Mouse (Mus musculus) E14TG2a.4 (cell line): ENCODE results near the gene B3gnt7.

ENCODE experiments used
- H3K27me3 ChIP-seq: 2 replicates; pipeline ENCODE4 v1.6.1; 2014; ENCODE audit warnings: low read length, control low read depth; ENCODE audit not compliant: insufficient read depth
- H3K36me3 ChIP-seq: 2 replicates; pipeline ENCODE4 v1.6.1; 2014; ENCODE audit warnings: low read length, control low read depth; ENCODE audit not compliant: insufficient read depth
- H3K4me1 ChIP-seq: replicated peaks from 2 replicates; pipeline ENCODE4 v1.6.1; 2014; ENCODE audit warnings: low read depth, low read length, control low read depth
- H3K4me3 ChIP-seq: replicated peaks from 2 replicates; pipeline ENCODE4 v1.5.1; 2014; ENCODE audit warnings: mild to moderate bottlenecking, low read length
- H3K9me3 ChIP-seq: 2 replicates; pipeline ENCODE4 v1.6.1; 2014; ENCODE audit warnings: low read length, control low read depth
- CTCF ChIP-seq: conservative IDR thresholded peaks from 2 replicates; pipeline ENCODE4 v1.5.1; 2014; ENCODE audit warnings: low read length
- NANOG ChIP-seq: IDR thresholded peaks from 2 replicates; pipeline ENCODE4 v1.6.1; 2014; ENCODE audit warnings: borderline replicate concordance, low read length, mixed read lengths
- POU5F1 ChIP-seq: IDR thresholded peaks from 2 replicates; pipeline ENCODE4 v1.6.1; 2014; ENCODE audit warnings: low read length, borderline replicate concordance

Gene B3gnt7

GRCm38 (mm10) chr1:86302532-86302931 lies at the start of gene B3gnt7:
B3gnt7 (plus strand) TSS chr1:86302832.
- TF ChIP-seq POU5F1, result no peak
- TF ChIP-seq NANOG, result no peak
- no peak for TF ChIP-seq CTCF
- Histone ChIP-seq H3K27me3 (no peaks in the 10 kb centered on the region), H3K36me3 (peaks cover 37% of the 10 kb centered on the region), H3K4me3 (peak within 1 kb of the TSS; percentile 96), H3K9me3 (no peaks in the 10 kb centered on the region), H3K4me1 (peaks cover 87% of the 10 kb centered on the region)

GRCm38 (mm10) chr1:86253410-86253809 lies 49.2 kb upstream of the B3gnt7 start:
- no peak for TF ChIP-seq NANOG
- no peak for TF ChIP-seq CTCF
- TF ChIP-seq POU5F1, result no peak
- H3K4me1 ChIP-seq, result peaks cover 31% of the 10 kb centered on the region
- H3K36me3 ChIP-seq, result peaks cover 6% of the 10 kb centered on the region
- no peak overlapping the region for H3K4me3 ChIP-seq
- no peaks in the 10 kb centered on the region for H3K27me3 ChIP-seq
- no peaks in the 10 kb centered on the region for H3K9me3 ChIP-seq

- TF ChIP-seq NANOG, result no peak
- no peak for TF ChIP-seq POU5F1
- no peak for TF ChIP-seq CTCF
- Histone ChIP-seq H3K27me3 (no peaks in the 10 kb centered on the region), H3K4me3 (no peak overlapping the region)
Observed at GRCm38 (mm10) chr1:86256311-86256710, 46.3 kb upstream of the B3gnt7 start.

GRCm38 (mm10) chr1:86257228-86257627 lies 45.4 kb upstream of the B3gnt7 start:
- Histone ChIP-seq H3K4me1 (peaks cover 34% of the 10 kb centered on the region), H3K36me3 (peaks cover 6% of the 10 kb centered on the region; the same call in 1 of the 2 replicates), H3K4me3 (no peak overlapping the region), H3K9me3 (no peaks in the 10 kb centered on the region), H3K27me3 (no peaks in the 10 kb centered on the region)
- TF ChIP-seq NANOG, result no peak
- TF ChIP-seq POU5F1, result no peak
- no peak for TF ChIP-seq CTCF

More at GRCm38 (mm10) chr1:86256311-86256710, 46.3 kb upstream of the B3gnt7 start:
- H3K4me1 ChIP-seq, result peaks cover 34% of the 10 kb centered on the region
- peaks cover 6% of the 10 kb centered on the region; the same call in 1 of the 2 replicates for H3K36me3 ChIP-seq
- no peaks in the 10 kb centered on the region for H3K9me3 ChIP-seq

- TF ChIP-seq CTCF, result no peak
- TF ChIP-seq POU5F1, result no peak
- TF ChIP-seq NANOG, result no peak
- Histone ChIP-seq H3K9me3 (no peaks in the 10 kb centered on the region), H3K27me3 (0 out of 2 replicates have a peak, but pooled peaks cover 3% of the 10 kb centered on the region), H3K36me3 (peaks cover under 1% of the 10 kb centered on the region; the same call in 1 of the 2 replicates), H3K4me1 (peaks cover 34% of the 10 kb centered on the region), H3K4me3 (no peak overlapping the region)
Observed at GRCm38 (mm10) chr1:86258171-86258824, 44.3 kb upstream of the B3gnt7 start.

- Histone ChIP-seq H3K9me3 (no peaks in the 10 kb centered on the region), H3K36me3 (no peaks in the 10 kb centered on the region), H3K4me1 (peaks cover 21% of the 10 kb centered on the region), H3K4me3 (no peak overlapping the region), H3K27me3 (peaks cover 5% of the 10 kb centered on the region; the same call in 1 of the 2 replicates)
- TF ChIP-seq CTCF (no peak), POU5F1 (no peak), NANOG (no peak)
Observed at GRCm38 (mm10) chr1:86263564-86264339, 38.9 kb upstream of the B3gnt7 start.

GRCm38 (mm10) chr1:86265060-86265459 lies 37.6 kb upstream of the B3gnt7 start:
- H3K4me1 ChIP-seq, result peaks cover 32% of the 10 kb centered on the region
- no peaks in the 10 kb centered on the region for H3K36me3 ChIP-seq
- TF ChIP-seq POU5F1 (no peak), NANOG (no peak), CTCF (no peak)
- H3K27me3 ChIP-seq, result peaks cover 5% of the 10 kb centered on the region; the same call in 1 of the 2 replicates
- no peaks in the 10 kb centered on the region for H3K9me3 ChIP-seq
- no peak overlapping the region for H3K4me3 ChIP-seq

GRCm38 (mm10) chr1:86268492-86269189 lies 34.0 kb upstream of the B3gnt7 start:
- TF ChIP-seq NANOG, result no peak
- no peak for TF ChIP-seq POU5F1
- TF ChIP-seq CTCF, result no peak
- H3K9me3 ChIP-seq, result no peaks in the 10 kb centered on the region
- H3K36me3 ChIP-seq, result no peaks in the 10 kb centered on the region
- no peak overlapping the region for H3K4me3 ChIP-seq
- peaks cover 2% of the 10 kb centered on the region; the same call in 1 of the 2 replicates for H3K27me3 ChIP-seq
- H3K4me1 ChIP-seq, result peaks cover 30% of the 10 kb centered on the region
